Mouse (Mus musculus): ENCODE results near the gene Stk32b.

The Stk32b gene

DNA sequence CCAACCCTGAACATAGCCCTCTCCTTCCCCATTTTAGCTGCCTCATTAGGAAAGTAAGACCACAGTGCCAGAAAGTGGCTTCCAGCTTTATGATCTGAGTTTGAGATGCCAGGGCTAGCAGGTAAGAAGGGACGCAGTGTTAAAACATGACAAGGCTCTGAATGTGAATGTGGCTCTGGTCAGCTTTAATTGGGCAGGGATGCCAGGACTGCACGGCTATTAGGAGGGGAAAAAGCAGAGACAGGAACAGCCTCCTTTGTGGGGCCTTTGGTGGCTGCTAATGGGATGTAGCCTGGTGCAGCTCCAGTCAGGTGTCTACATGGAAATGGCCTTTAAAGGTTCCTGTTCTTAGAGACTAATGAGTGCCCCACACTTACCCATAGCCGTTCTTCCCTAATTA, 52.0 kb downstream of the Stk32b start:
- DNase-seq (ENCODE audit: low read depth, low spot score): no peak

GRCm38 (mm10) chr5:37659177-37659576, 57.8 kb downstream of the Stk32b start:
- no peak for DNase-seq (ENCODE audit: low read depth, low spot score)

DNA sequence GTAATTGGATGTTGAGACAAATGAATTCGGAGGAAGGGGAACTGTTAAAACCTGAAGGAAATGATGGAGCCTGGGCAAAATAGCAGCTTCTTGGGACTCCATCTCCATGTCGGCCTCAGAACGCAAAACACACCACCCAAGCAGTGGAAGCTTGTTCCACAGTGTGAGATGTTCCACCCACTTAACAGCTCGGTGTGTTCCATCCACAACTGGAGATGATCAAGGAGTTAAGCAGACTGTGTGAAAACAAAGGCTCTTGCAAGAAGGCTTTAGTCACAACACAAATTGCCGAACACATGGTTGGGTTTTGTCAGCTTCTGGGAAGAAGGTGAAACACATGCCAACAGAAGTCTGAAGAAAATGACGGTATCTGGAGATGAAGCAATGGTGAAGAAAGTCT, 59.2 kb downstream of the Stk32b start:
- DNase-seq (ENCODE audit: low read depth, low spot score): no peak

DNA sequence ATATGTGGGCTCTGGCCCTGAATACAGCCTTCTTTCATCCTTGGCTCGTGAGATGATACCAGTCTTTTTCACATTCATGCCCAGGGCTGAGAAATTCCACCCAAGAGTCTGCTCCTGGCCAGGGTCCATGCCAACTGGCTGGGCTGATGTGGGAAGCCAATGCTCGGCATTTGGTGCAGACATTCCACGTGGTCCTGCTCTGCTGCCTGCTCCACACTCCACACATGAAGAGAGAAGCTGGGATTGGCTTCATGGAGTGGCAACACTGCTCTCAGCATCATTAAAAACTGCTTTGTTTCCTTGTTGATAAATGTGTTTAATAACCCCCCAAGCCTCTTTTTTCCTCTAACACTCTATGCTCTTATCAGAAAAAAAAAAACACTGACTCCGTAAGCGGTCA, 61.8 kb downstream of the Stk32b start:
- no peak for DNase-seq (ENCODE audit: low read depth, low spot score)

DNA sequence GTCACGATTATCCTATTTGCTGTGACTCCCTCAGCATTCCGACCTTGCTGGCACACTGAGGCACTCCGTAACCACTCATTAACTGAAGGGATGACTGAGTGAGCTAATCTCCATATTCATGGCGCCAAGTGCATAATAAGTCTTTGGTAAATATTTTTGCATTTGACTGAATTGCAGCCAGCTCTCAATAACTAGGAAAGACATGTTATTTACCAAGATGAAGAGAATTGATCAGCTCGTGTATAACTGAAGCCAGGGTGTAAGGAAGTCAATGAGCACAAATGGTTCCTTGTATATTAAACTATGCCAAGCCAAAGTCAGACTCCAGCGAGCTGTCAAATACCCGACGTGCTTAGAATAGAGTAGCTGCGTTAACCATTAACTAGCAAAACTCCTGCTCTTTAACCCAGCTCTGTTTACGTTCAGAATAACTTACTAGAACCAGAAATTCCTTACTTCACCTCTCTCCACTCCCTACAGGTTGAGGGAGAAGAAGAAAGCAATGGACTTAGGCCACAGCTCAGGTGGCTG, 66.2 kb downstream of the Stk32b start:
- no peak for DNase-seq (ENCODE audit: low read depth, low spot score)

- DNase-seq (ENCODE audit: low read depth, low spot score): no peak
Measured at GRCm38 (mm10) chr5:37650089-37650601, 66.8 kb downstream of the Stk32b start.

DNA sequence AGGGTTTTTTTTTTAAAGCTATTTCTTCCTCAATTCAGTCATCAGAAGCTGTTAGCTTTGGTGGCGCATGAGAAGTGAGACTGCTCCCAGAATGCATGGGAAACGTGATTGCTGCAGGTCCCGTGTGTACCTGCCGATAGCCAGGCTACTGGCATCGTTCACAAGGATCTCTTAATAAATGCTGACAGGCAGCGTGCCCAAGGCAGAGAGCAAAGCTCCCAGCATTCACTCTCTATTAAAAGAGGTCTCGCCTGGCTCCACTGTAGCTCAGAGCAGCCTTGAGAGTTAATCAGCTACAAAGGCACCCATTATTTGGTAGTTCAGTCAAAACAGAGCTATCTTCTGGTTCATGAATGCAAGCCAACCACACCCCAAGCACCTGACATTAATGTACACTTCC, 72.9 kb downstream of the Stk32b start:
- DNase-seq (ENCODE audit: low read depth, low spot score): no peak

GRCm38 (mm10) chr5:37642486-37642885, 74.5 kb downstream of the Stk32b start:
- no peak for DNase-seq (ENCODE audit: low read depth, low spot score)

- DNase-seq (ENCODE audit: low read depth, low spot score): no peak
Measured at GRCm38 (mm10) chr5:37634791-37635190, 82.2 kb downstream of the Stk32b start.

GRCm38 (mm10) chr5:37627437-37628163, 89.4 kb downstream of the Stk32b start:
- no peak for DNase-seq (ENCODE audit: low read depth, low spot score)

GRCm38 (mm10) chr5:37611874-37612273, 105.1 kb downstream of the Stk32b start:
- no peak for DNase-seq (ENCODE audit: low read depth, low spot score)

GRCm38 (mm10) chr5:37599566-37599965, 117.4 kb downstream of the Stk32b start:
- DNase-seq (ENCODE audit: low read depth, low spot score): no peak

DNA sequence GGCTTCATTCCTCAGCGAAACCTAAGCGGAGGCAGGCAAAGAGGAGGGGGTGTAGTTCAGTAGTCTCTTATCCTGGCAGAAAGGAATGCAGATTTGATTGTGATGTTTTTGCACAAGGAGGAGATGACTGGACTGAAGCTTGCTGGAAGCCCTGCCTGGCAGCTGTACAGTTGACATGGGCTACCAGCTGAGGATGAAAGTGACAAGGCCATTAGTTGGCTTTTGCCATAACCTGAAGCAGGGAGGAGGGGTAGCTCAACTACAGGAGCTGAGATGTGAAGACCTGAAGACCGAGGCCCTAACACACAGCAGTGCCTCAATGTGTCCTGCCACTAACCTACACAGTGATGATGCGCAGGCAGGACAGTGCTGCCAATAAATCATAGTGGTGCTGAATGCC, 118.7 kb downstream of the Stk32b start:
- DNase-seq (ENCODE audit: low read depth, low spot score): no peak

GRCm38 (mm10) chr5:37592411-37592810, 124.6 kb downstream of the Stk32b start:
- no peak for DNase-seq (ENCODE audit: low read depth, low spot score)

- no peak for DNase-seq (ENCODE audit: low read depth, low spot score)
Measured at GRCm38 (mm10) chr5:37587861-37588260, 129.1 kb downstream of the Stk32b start.

- no peak for DNase-seq (ENCODE audit: low read depth, low spot score)
Measured at GRCm38 (mm10) chr5:37586071-37586470, 130.9 kb downstream of the Stk32b start.

DNA sequence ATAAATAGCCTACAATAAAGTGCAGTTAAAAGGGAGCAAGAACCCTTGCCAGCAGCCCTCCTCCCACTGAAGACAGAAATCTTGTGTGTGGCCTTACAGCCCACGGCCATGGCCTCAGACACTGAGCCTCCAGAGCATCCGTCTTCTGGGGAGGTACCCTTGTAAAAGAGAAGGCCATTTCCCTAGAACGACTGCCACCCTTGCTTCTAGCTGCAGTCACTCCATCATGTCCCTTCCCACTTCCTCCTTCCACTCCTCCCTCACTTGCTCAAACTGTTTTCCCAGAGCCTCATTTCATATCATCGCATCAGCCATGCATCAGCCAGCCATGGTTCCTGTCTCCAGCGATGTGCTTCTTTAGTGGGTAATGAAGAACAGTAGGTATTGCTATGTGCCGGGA, 141.5 kb downstream of the Stk32b start:
- no peak for DNase-seq (ENCODE audit: low read depth, low spot score)

DNA sequence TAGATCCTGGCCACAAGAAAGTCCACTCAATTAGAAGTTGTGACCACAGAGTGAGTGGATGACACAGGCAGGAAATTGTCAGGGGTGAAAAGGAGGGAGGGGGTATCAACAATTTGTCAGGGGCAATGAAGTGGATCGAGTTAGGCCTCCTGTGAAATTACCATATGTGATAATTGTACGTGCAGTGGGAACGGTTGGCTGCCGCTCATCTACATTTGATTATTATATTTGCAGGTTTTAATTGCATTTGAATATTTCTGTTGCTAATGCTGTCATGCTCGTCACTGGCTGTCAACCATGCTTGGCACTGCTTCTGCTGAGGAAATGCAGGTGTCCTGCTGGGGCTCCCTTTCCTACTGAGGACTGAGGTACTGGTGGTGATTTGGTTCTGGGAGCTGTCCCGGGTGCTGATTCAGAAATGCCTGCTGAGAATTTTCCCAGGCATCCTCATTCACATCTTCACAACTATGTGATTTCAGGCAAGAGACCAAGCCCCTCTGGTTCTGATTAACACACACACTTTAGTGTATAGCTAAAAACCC, 159.6 kb downstream of the Stk32b start:
- DNase-seq (ENCODE audit: low read depth, low spot score): no peak

- no peak for DNase-seq (ENCODE audit: low read depth, low spot score)
Measured at GRCm38 (mm10) chr5:37554231-37554630, 162.7 kb downstream of the Stk32b start.

GRCm38 (mm10) chr5:37551649-37552048, 165.3 kb downstream of the Stk32b start:
- DNase-seq (ENCODE audit: low read depth, low spot score): no peak

DNA sequence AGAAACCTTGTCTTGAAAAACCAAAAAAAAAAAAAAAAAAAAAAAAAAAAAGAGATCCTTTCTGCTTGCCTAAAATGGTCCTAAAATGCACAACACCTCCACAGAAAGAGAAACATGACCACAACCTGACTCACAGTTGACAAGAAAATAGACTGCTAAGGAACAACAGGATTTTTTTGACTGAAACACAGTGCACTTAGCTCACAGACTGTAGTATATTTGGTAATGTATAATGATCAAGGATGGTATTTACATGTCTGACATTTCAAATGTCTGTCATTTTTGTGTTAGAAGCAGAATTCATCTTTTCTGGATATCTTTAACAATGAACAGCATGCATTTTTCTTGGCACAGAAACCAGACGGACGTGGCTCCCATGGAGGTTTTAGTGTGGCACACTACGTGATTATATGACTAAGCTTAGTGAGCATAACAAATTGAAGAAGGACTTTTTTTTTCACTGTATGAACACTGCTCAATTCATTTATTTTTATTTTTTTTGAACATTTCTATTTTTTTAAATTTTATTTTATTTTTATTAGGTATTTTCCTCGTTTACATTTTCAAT, 181.2 kb downstream of the Stk32b start:
- DNase-seq (ENCODE audit: low read depth, low spot score): no peak

DNA sequence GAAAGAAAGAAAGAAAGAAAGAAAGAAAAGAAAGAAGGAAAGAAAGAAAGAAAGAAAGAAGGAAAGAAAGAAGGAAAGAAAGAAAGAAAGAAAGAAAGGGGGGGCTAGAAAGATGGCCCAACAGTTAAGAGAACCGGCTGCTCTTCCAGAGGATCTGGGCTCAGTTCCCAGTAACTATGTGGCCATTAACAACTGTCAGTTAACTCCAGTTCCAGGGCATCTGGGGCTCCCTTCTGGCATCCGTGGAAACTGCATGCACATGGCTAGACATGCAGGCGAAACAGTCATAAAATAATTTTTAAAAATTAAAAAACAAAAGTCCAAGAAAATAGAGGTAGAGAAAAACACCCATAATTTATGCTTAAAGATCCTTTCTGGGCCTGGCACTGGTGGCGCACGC, 181.7 kb downstream of the Stk32b start:
- DNase-seq (ENCODE audit: low read depth, low spot score): no peak

DNA sequence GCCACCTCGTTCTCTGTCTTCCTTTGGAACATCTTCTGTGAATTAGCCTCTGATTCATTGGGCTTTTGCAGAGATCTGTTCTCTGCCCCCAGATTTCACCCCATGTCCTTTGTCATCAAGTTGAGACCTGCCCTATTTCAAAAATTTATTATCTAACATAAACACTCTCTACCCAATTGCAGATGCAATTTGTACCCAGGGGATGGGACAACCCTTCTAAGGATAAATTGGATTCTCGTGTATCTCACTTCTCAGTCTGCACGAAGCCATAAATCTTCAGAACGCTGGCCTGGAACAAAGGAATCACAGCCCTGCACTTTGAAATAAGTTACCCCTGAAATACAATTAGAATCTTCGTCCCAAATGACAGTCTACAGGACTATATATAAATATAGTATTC, 191.6 kb downstream of the Stk32b start:
- no peak for DNase-seq (ENCODE audit: low read depth, low spot score)

Data from retina, adult 2 months (tissue).